Mouse (Mus musculus) olfactory bulb, adult 2 months (tissue): ENCODE measurements around the gene Nop56.

ENCODE experiments used
- CTCF ChIP-seq: fragments of 200-500 bp; IDR thresholded peaks from 2 replicates; pipeline ENCODE4 v1.5.1; 2012; ENCODE audit warnings: low read depth, mild to moderate bottlenecking, low read length, moderate library complexity; ENCODE audit not compliant: insufficient read depth
- POLR2A ChIP-seq: fragments of 200-500 bp; IDR thresholded peaks from 2 replicates; pipeline ENCODE4 v1.6.1; 2012; ENCODE audit warnings: mild to moderate bottlenecking, low read depth, low read length, moderate library complexity; ENCODE audit not compliant: insufficient read depth

GRCm38 (mm10) chr2:130293486-130293885 is 19.3 kb downstream of the Nop56 start:
- TF ChIP-seq CTCF (no peak), POLR2A (no peak)
